Mouse (Mus musculus): ENCODE measurements at regions not wholly inside any gene's neighbourhood (a gene's known extent, or its start where the extent isn't known, plus 50 kb on each side); places are given as distances from the start of the nearest gene placed in this dataset.

GRCm38 (mm10) chrX:140203676-140204075, 138.4 kb upstream of the Frmpd3 start:
- no peak for TF ChIP-seq MAX (IDR thresholded peaks at IDR 0.05; ENCODE audit: low read length)
- no peak for TF ChIP-seq CHD2 (IDR thresholded peaks at IDR 0.05; ENCODE audit: low read length)
- TF ChIP-seq USF1 (IDR thresholded peaks at IDR 0.05; ENCODE audit: low read depth, low read length): no peak
- TF ChIP-seq MAZ (IDR thresholded peaks at IDR 0.05; ENCODE audit: low read depth, low read length): no peak
- no peak for TF ChIP-seq ELF1 (IDR thresholded peaks at IDR 0.05; ENCODE audit: low read depth, low read length)
- no peak for TF ChIP-seq ZMIZ1 (IDR thresholded peaks at IDR 0.05; ENCODE audit: low read depth, low read length)
- no peak for TF ChIP-seq KAT2A (conservative IDR thresholded peaks at IDR 0.05; ENCODE audit: low read depth, low read length)
- no peak for TF ChIP-seq EP300 (IDR thresholded peaks at IDR 0.05; ENCODE audit: low read depth in 1 of 2, low read length in 2 of 2)
- TF ChIP-seq POLR2AphosphoS2 (IDR thresholded peaks at IDR 0.05; ENCODE audit: low read length): no peak
- no peak for TF ChIP-seq RCOR1 (IDR thresholded peaks at IDR 0.05; ENCODE audit: low read depth, low read length)
- TF ChIP-seq ZNF384 (IDR thresholded peaks at IDR 0.05; ENCODE audit: low read depth, low read length): no peak
- DNase-seq (ENCODE audit: low read depth, low spot score): peak; percentile 3
- H3K36me3 ChIP-seq (ENCODE audit: control insufficient read depth in 1 of 2, insufficient read depth in 2 of 2, low read length in 2 of 2): no peaks in the 10 kb centered on the region
- no peaks in the 10 kb centered on the region for H3K4me1 ChIP-seq (ENCODE audit: control insufficient read depth in 1 of 2, insufficient read depth in 2 of 2, low read length in 2 of 2)
- H3K79me2 ChIP-seq (ENCODE audit: control insufficient read depth, insufficient read depth, low read length, poor library complexity): no peaks in the 10 kb centered on the region
- H3K4me3 ChIP-seq (ENCODE audit: control insufficient read depth in 1 of 2, insufficient read depth in 1 of 2, low read depth in 2 of 2, low read length in 2 of 2): no peak overlapping the region
- H3K27ac ChIP-seq (ENCODE audit: control insufficient read depth, low read depth, low read length): no peak overlapping the region
- no peaks in the 10 kb centered on the region for H3K9me3 ChIP-seq (replicated peaks; ENCODE audit: insufficient read depth, low read length)
- H3K9ac ChIP-seq (ENCODE audit: control insufficient read depth, low read depth, low read length, poor library complexity, severe bottlenecking): no peak overlapping the region
- H3K27me3 ChIP-seq (ENCODE audit: control insufficient read depth in 1 of 2, insufficient read depth in 2 of 2, low read length in 2 of 2): peaks cover 8% of the 10 kb centered on the region in 2 experiments

DNA sequence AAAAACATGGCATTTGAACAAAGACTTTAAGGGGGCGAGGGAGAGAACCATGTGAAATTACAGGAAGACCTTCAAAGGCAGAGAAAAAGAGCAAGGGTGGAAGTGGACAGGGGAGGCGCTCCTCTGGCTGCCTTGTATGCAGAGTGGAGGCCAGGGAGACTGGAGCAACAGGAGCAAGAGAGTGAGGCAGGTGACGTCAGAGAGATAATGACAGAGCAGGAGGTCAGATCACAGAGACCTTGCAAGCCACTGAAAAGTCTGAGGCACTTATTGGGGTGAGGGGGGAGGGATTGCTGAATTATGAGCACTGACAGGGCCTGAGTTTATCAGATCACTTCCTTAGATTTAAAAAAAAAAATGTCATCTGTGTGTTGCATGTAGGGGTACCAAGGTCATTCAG, 133.3 kb upstream of the Frmpd3 start:
- TF ChIP-seq POLR2A (IDR thresholded peaks at IDR 0.05; ENCODE audit: control insufficient read depth in 1 of 2, insufficient read depth in 1 of 2, low read depth in 1 of 2, low read length in 2 of 2, poor library complexity in 1 of 2): no peak
- TF ChIP-seq EP300 (IDR thresholded peaks at IDR 0.05; ENCODE audit: low read depth in 1 of 2, low read length in 2 of 2): no peak
- TF ChIP-seq MAX (IDR thresholded peaks at IDR 0.05; ENCODE audit: low read length): no peak
- TF ChIP-seq MAFK (IDR thresholded peaks at IDR 0.05; ENCODE audit: borderline replicate concordance, low read depth, low read length): no peak
- TF ChIP-seq TCF12 (IDR thresholded peaks at IDR 0.05; ENCODE audit: low read depth, low read length): no peak
- DNase-seq (ENCODE audit: low read depth, low spot score): no peak
- H3K4me3 ChIP-seq (ENCODE audit: control insufficient read depth in 1 of 2, insufficient read depth in 1 of 2, low read depth in 2 of 2, low read length in 2 of 2): no peak overlapping the region
- H3K4me1 ChIP-seq (ENCODE audit: control insufficient read depth in 1 of 2, insufficient read depth in 2 of 2, low read length in 2 of 2): no peaks in the 10 kb centered on the region
- H3K36me3 ChIP-seq (ENCODE audit: control insufficient read depth in 1 of 2, insufficient read depth in 2 of 2, low read length in 2 of 2): no peaks in the 10 kb centered on the region
- H3K9ac ChIP-seq (ENCODE audit: control insufficient read depth, low read depth, low read length, poor library complexity, severe bottlenecking): no peak overlapping the region
- no peak overlapping the region for H3K27ac ChIP-seq (ENCODE audit: control insufficient read depth, low read depth, low read length)
- no peaks in the 10 kb centered on the region for H3K9me3 ChIP-seq (replicated peaks; ENCODE audit: insufficient read depth, low read length)
- no peaks in the 10 kb centered on the region for H3K79me2 ChIP-seq (ENCODE audit: control insufficient read depth, insufficient read depth, low read length, poor library complexity)
- peaks cover 8 to 13% of the 10 kb centered on the region in 2 experiments for H3K27me3 ChIP-seq (ENCODE audit: control insufficient read depth in 1 of 2, insufficient read depth in 2 of 2, low read length in 2 of 2)

DNA sequence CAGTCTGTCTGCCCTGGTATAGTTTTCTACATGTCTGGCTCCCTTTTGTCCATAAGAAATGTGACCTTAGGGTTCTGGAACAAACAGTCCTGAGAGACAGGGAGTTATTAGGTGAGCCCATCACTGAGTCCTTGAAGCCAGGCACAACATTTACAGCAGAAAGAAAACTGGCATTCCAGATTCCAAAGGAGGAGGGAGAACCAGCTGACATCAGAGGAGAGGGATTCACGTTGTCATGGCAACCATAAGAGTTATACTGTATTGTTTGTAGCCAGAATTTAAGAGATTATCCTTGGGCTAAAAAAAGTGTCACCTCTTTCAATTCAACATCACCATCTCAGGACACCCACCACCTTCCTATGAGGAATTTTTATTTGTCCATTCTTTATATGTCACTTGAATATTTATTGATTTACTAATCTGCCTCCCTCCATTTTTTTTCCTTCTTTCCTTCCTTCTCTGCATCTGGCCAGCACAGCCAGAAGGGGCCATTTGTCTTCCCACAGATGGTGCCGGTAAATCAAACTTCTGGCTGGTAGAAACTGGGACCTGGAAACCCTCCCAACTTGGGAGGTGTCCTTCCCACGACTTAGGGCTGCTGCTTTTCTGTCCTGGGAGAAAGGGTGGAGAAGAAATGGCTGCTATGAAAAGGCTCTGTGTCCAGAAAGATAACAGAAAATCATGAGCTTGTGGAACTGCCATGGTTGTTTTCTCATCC, 129.3 kb upstream of the Frmpd3 start:
- H3K4me3 ChIP-seq (ENCODE audit: control insufficient read depth in 1 of 2, insufficient read depth in 1 of 2, low read depth in 2 of 2, low read length in 2 of 2): no peak overlapping the region
- H3K9me3 ChIP-seq (replicated peaks; ENCODE audit: insufficient read depth, low read length): no peaks in the 10 kb centered on the region
- peaks cover 8% of the 10 kb centered on the region in 2 experiments for H3K27me3 ChIP-seq (ENCODE audit: control insufficient read depth in 1 of 2, insufficient read depth in 2 of 2, low read length in 2 of 2)
- TF ChIP-seq GABPA (IDR thresholded peaks at IDR 0.05; ENCODE audit: low read depth, low read length) (no peak), POLR2A (IDR thresholded peaks at IDR 0.05; ENCODE audit: control insufficient read depth in 1 of 2, insufficient read depth in 1 of 2, low read depth in 1 of 2, low read length in 2 of 2, poor library complexity in 1 of 2) (no peak), RCOR1 (IDR thresholded peaks at IDR 0.05; ENCODE audit: low read depth, low read length) (no peak), RAD21 (IDR thresholded peaks at IDR 0.05; ENCODE audit: low read depth, low read length) (no peak), CHD2 (IDR thresholded peaks at IDR 0.05; ENCODE audit: low read length) (no peak), JUND (IDR thresholded peaks at IDR 0.05; ENCODE audit: low read depth, low read length) (no peak), E2F4 (IDR thresholded peaks at IDR 0.05; ENCODE audit: borderline replicate concordance, low read depth, low read length) (no peak), MAX (IDR thresholded peaks at IDR 0.05; ENCODE audit: low read length) (no peak), MXI1 (IDR thresholded peaks at IDR 0.05; ENCODE audit: low read depth, low read length) (no peak), USF2 (IDR thresholded peaks at IDR 0.05; ENCODE audit: borderline replicate concordance in 1 of 2, insufficient read depth in 1 of 2, low read depth in 1 of 2, low read length in 2 of 2) (no peak), NELFE (IDR thresholded peaks at IDR 0.05; ENCODE audit: low read depth, low read length) (no peak), TAL1 (IDR thresholded peaks at IDR 0.05; ENCODE audit: low read length) (no peak), ZNF384 (IDR thresholded peaks at IDR 0.05; ENCODE audit: low read depth, low read length) (no peak), TCF12 (IDR thresholded peaks at IDR 0.05; ENCODE audit: low read depth, low read length) (no peak), POLR2AphosphoS2 (IDR thresholded peaks at IDR 0.05; ENCODE audit: low read length) (no peak), GATA1 (IDR thresholded peaks at IDR 0.05; ENCODE audit: low read depth, low read length) (no peak)
- no peaks in the 10 kb centered on the region for H3K79me2 ChIP-seq (ENCODE audit: control insufficient read depth, insufficient read depth, low read length, poor library complexity)
- no peaks in the 10 kb centered on the region for H3K4me1 ChIP-seq (ENCODE audit: control insufficient read depth in 1 of 2, insufficient read depth in 2 of 2, low read length in 2 of 2)
- no peak overlapping the region for H3K9ac ChIP-seq (ENCODE audit: control insufficient read depth, low read depth, low read length, poor library complexity, severe bottlenecking)
- H3K36me3 ChIP-seq (ENCODE audit: control insufficient read depth in 1 of 2, insufficient read depth in 2 of 2, low read length in 2 of 2): no peaks in the 10 kb centered on the region
- no peak for DNase-seq (ENCODE audit: low read depth, low spot score)
- no peak overlapping the region for H3K27ac ChIP-seq (ENCODE audit: control insufficient read depth, low read depth, low read length)

Measured in MEL (cell line).